Mouse (Mus musculus) stomach, postnatal 0 days (tissue): ENCODE measurements around the gene Rai14.

ENCODE experiments used
- CTCF ChIP-seq: IDR thresholded peaks from 2 replicates; pipeline ENCODE4 v1.5.1; 2016; ENCODE audit warnings: antibody characterized with exemption, low read depth, mild to moderate bottlenecking, moderate library complexity
- EP300 ChIP-seq: optimal IDR thresholded peaks from 2 replicates; pipeline ENCODE3; 2016; ENCODE audit warnings: antibody characterized with exemption

DNA sequence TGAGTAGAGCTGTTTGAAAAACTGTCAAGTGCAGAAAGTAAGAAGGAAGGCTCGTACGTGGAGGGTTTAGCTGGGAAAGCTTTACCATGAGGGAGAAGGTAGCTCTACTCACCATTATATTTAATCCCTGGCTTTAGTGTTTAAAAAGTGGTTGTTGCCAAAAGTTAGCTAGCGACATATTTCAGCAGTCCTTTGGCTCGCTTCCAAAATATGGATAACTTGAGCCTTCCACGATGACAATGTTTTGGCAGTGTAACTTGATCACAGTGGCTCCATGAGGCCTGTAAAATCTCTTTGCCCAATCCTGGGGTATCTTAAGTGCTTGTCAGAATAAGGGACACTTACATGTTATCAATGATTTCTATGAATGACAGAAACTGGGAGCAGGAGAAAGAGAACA, 12.9 kb downstream of the Rai14 start:
- no peak for TF ChIP-seq CTCF
- TF ChIP-seq EP300: no peak
